Mouse (Mus musculus): ENCODE measurements around the gene Acd. TPM values are rescaled to one million over a fixed set of nuclear protein-coding genes. Genes with fewer than 3 reads are reported as not detected.

The Acd gene
- polyA plus RNA-seq, 1 experiment: 56.3 TPM

- DNase-seq: no peak
- no peaks in the 10 kb centered on the region for H3K27me3 ChIP-seq (ENCODE audit: control insufficient read depth, insufficient read depth, low read length)
- no peak overlapping the region for H3K4me3 ChIP-seq (replicated peaks; ENCODE audit: insufficient read depth, low read depth, low read length)
- no peak overlapping the region for H3K27ac ChIP-seq (ENCODE audit: insufficient read depth, low read length)
- WGBS: 42% methylated on average over 9 of the region's 9 CpGs
- H3K4me1 ChIP-seq (ENCODE audit: control insufficient read depth, insufficient read depth, low read length): no peaks in the 10 kb centered on the region
- TF ChIP-seq POLR2A (IDR thresholded peaks at IDR 0.05; ENCODE audit: borderline replicate concordance, insufficient read depth, low read length) (no peak), CTCF (IDR thresholded peaks at IDR 0.05; ENCODE audit: borderline replicate concordance, insufficient read depth, low read depth, low read length) (no peak)
These were observed 22.0 kb upstream of the Acd start for GRCm38 (mm10) chr8:105722861-105723260.

- no peaks in the 10 kb centered on the region for H3K27me3 ChIP-seq (ENCODE audit: control insufficient read depth, insufficient read depth, low read length)
- no peak for DNase-seq
- H3K27ac ChIP-seq (ENCODE audit: insufficient read depth, low read length): no peak overlapping the region
- 81% methylated on average over 4 of the region's 4 CpGs for WGBS
- TF ChIP-seq POLR2A (IDR thresholded peaks at IDR 0.05; ENCODE audit: borderline replicate concordance, insufficient read depth, low read length): no peak
- no peak for TF ChIP-seq CTCF (IDR thresholded peaks at IDR 0.05; ENCODE audit: borderline replicate concordance, insufficient read depth, low read depth, low read length)
- H3K4me3 ChIP-seq (replicated peaks; ENCODE audit: insufficient read depth, low read depth, low read length): no peak overlapping the region
- H3K4me1 ChIP-seq (ENCODE audit: control insufficient read depth, insufficient read depth, low read length): no peaks in the 10 kb centered on the region
These were observed 18.7 kb upstream of the Acd start for GRCm38 (mm10) chr8:105719637-105720036.

GRCm38 (mm10) chr8:105716302-105716945, 15.5 kb upstream of the Acd start:
- Histone ChIP-seq H3K4me1 (ENCODE audit: control insufficient read depth, insufficient read depth, low read length) (no peaks in the 10 kb centered on the region), H3K4me3 (replicated peaks; ENCODE audit: insufficient read depth, low read depth, low read length) (no peak overlapping the region), H3K27ac (ENCODE audit: insufficient read depth, low read length) (no peak overlapping the region), H3K27me3 (ENCODE audit: control insufficient read depth, insufficient read depth, low read length) (no peaks in the 10 kb centered on the region)
- TF ChIP-seq POLR2A (IDR thresholded peaks at IDR 0.05; ENCODE audit: borderline replicate concordance, insufficient read depth, low read length): no peak
- no peak for TF ChIP-seq CTCF (IDR thresholded peaks at IDR 0.05; ENCODE audit: borderline replicate concordance, insufficient read depth, low read depth, low read length)
- WGBS: 93% methylated on average over 15 of the region's 15 CpGs
- DNase-seq: no peak

- no peaks in the 10 kb centered on the region for H3K27me3 ChIP-seq (ENCODE audit: control insufficient read depth, insufficient read depth, low read length)
- H3K4me3 ChIP-seq (replicated peaks; ENCODE audit: insufficient read depth, low read depth, low read length): no peak overlapping the region
- 36% methylated on average over 6 of the region's 6 CpGs for WGBS
- no peak overlapping the region for H3K27ac ChIP-seq (ENCODE audit: insufficient read depth, low read length)
- no peaks in the 10 kb centered on the region for H3K4me1 ChIP-seq (ENCODE audit: control insufficient read depth, insufficient read depth, low read length)
- no peak for DNase-seq
- TF ChIP-seq CTCF (IDR thresholded peaks at IDR 0.05; ENCODE audit: borderline replicate concordance, insufficient read depth, low read depth, low read length) (no peak), POLR2A (IDR thresholded peaks at IDR 0.05; ENCODE audit: borderline replicate concordance, insufficient read depth, low read length) (no peak)
These were observed 14.1 kb upstream of the Acd start for GRCm38 (mm10) chr8:105715042-105715441.

- DNase-seq: peak; percentile 83 to 90
- no peak overlapping the region for H3K27ac ChIP-seq (ENCODE audit: insufficient read depth, low read length)
- TF ChIP-seq POLR2A (IDR thresholded peaks at IDR 0.05; ENCODE audit: borderline replicate concordance, insufficient read depth, low read length) (no peak), CTCF (IDR thresholded peaks at IDR 0.05; ENCODE audit: borderline replicate concordance, insufficient read depth, low read depth, low read length) (peak; percentile 90)
- 4% methylated on average over 3 of the region's 3 CpGs for WGBS
- no peak overlapping the region for H3K4me3 ChIP-seq (replicated peaks; ENCODE audit: insufficient read depth, low read depth, low read length)
- no peaks in the 10 kb centered on the region for H3K4me1 ChIP-seq (ENCODE audit: control insufficient read depth, insufficient read depth, low read length)
- H3K27me3 ChIP-seq (ENCODE audit: control insufficient read depth, insufficient read depth, low read length): no peaks in the 10 kb centered on the region
These were observed 13.2 kb upstream of the Acd start for GRCm38 (mm10) chr8:105714139-105714538.

GRCm38 (mm10) chr8:105712286-105712685, 11.4 kb upstream of the Acd start:
- peaks cover 6% of the 10 kb centered on the region for H3K4me1 ChIP-seq (ENCODE audit: control insufficient read depth, insufficient read depth, low read length)

GRCm38 (mm10) chr8:105709317-105709716, 8.4 kb upstream of the Acd start:
- 76% methylated on average over 14 of the region's 14 CpGs for WGBS

More at GRCm38 (mm10) chr8:105712286-105712685, 11.4 kb upstream of the Acd start:
- Histone ChIP-seq H3K27ac (ENCODE audit: insufficient read depth, low read length) (no peak overlapping the region), H3K4me3 (replicated peaks; ENCODE audit: insufficient read depth, low read depth, low read length) (no peak overlapping the region), H3K27me3 (ENCODE audit: control insufficient read depth, insufficient read depth, low read length) (no peaks in the 10 kb centered on the region)
- no peak for DNase-seq
- 73% methylated on average over 3 of the region's 3 CpGs for WGBS
- TF ChIP-seq CTCF (IDR thresholded peaks at IDR 0.05; ENCODE audit: borderline replicate concordance, insufficient read depth, low read depth, low read length): no peak
- no peak for TF ChIP-seq POLR2A (IDR thresholded peaks at IDR 0.05; ENCODE audit: borderline replicate concordance, insufficient read depth, low read length)

GRCm38 (mm10) chr8:105708675-105709074, 7.8 kb upstream of the Acd start:
- H3K27me3 ChIP-seq (ENCODE audit: control insufficient read depth, insufficient read depth, low read length): no peaks in the 10 kb centered on the region
- H3K27ac ChIP-seq (ENCODE audit: insufficient read depth, low read length): no peak overlapping the region
- WGBS: 94% methylated on average over 8 of the region's 8 CpGs
- H3K4me3 ChIP-seq (replicated peaks; ENCODE audit: insufficient read depth, low read depth, low read length): no peak overlapping the region
- TF ChIP-seq POLR2A (IDR thresholded peaks at IDR 0.05; ENCODE audit: borderline replicate concordance, insufficient read depth, low read length) (no peak), CTCF (IDR thresholded peaks at IDR 0.05; ENCODE audit: borderline replicate concordance, insufficient read depth, low read depth, low read length) (no peak)
- peaks cover 28% of the 10 kb centered on the region for H3K4me1 ChIP-seq (ENCODE audit: control insufficient read depth, insufficient read depth, low read length)
- no peak for DNase-seq

More at GRCm38 (mm10) chr8:105709317-105709716, 8.4 kb upstream of the Acd start:
- no peaks in the 10 kb centered on the region for H3K27me3 ChIP-seq (ENCODE audit: control insufficient read depth, insufficient read depth, low read length)
- no peak overlapping the region for H3K27ac ChIP-seq (ENCODE audit: insufficient read depth, low read length)
- peaks cover 22% of the 10 kb centered on the region for H3K4me1 ChIP-seq (ENCODE audit: control insufficient read depth, insufficient read depth, low read length)
- TF ChIP-seq CTCF (IDR thresholded peaks at IDR 0.05; ENCODE audit: borderline replicate concordance, insufficient read depth, low read depth, low read length) (no peak), POLR2A (IDR thresholded peaks at IDR 0.05; ENCODE audit: borderline replicate concordance, insufficient read depth, low read length) (no peak)
- H3K4me3 ChIP-seq (replicated peaks; ENCODE audit: insufficient read depth, low read depth, low read length): no peak overlapping the region
- no peak for DNase-seq

Measured in cerebellum, adult 2 months (tissue).